Mouse (Mus musculus) thymus, adult 2 months (tissue): Measurements from ENCODE around the gene Msrb2. TPM values are rescaled to one million over a fixed set of nuclear protein-coding genes. Genes with fewer than 3 reads are reported as not detected.

Experiments used
- DNase-seq: peaks from one replicate; pipeline ENCODE4 v3.0.0; 2021
- H3K27ac ChIP-seq: fragments of 200-500 bp; 2 replicates; pipeline ENCODE4 v1.5.1; 2012; ENCODE audit warnings: low read length, control low read depth; ENCODE audit not compliant: control insufficient read depth, insufficient read depth
- H3K27me3 ChIP-seq: fragments of 200-500 bp; 2 replicates; pipeline ENCODE4 v1.6.1; 2012; ENCODE audit warnings: mild to moderate bottlenecking, low read length, moderate library complexity, mixed read lengths; ENCODE audit not compliant: control insufficient read depth, insufficient read depth
- H3K36me3 ChIP-seq: fragments of 200-500 bp; 2 replicates; pipeline ENCODE4 v1.6.1; 2012; ENCODE audit warnings: mild to moderate bottlenecking, low read length, moderate library complexity; ENCODE audit not compliant: control insufficient read depth, insufficient read depth
- H3K4me1 ChIP-seq: fragments of 200-500 bp; replicated peaks from 2 replicates; pipeline ENCODE4 v1.6.1; 2012; ENCODE audit warnings: low read length; ENCODE audit not compliant: control insufficient read depth, insufficient read depth
- H3K4me3 ChIP-seq: fragments of 200-500 bp; 2 replicates; pipeline ENCODE4 v1.5.1; 2012; ENCODE audit warnings: mild to moderate bottlenecking, low read length, control low read depth, moderate library complexity; ENCODE audit not compliant: control insufficient read depth, insufficient read depth
- CTCF ChIP-seq: fragments of 200-500 bp; IDR thresholded peaks from 2 replicates; pipeline ENCODE4 v1.5.1; 2012; ENCODE audit warnings: mild to moderate bottlenecking, control low read depth, low read length, moderate library complexity, borderline replicate concordance; ENCODE audit not compliant: control insufficient read depth, poor library complexity, insufficient read depth; ENCODE audit errors: extremely low read depth
- POLR2A ChIP-seq: fragments of 200-500 bp; IDR thresholded peaks from 2 replicates; pipeline ENCODE4 v1.6.1; 2012; ENCODE audit warnings: mild to moderate bottlenecking, low read length, control low read depth, moderate library complexity; ENCODE audit not compliant: control insufficient read depth, poor library complexity, insufficient read depth; ENCODE audit errors: extremely low read depth
- WGBS: fragments of 180-500 bp; shearing (Covaris S2); methylation state at CpG from one replicate; pipeline ENCODE4 v1.1.7; 2018; 5-methylcytosine and 5-hydroxymethylcytosine counted together
- polyA plus RNA-seq: library from polyadenylated mRNA; depleted of rRNA; stranded (reverse); fragments of >200 nt; gene quantifications from 2 replicates; pipeline ENCODE4 v1.2.3, GENCODE M21; 2012

Gene Msrb2
- polyA plus RNA-seq, 1 experiment: 20.6 TPM

DNA sequence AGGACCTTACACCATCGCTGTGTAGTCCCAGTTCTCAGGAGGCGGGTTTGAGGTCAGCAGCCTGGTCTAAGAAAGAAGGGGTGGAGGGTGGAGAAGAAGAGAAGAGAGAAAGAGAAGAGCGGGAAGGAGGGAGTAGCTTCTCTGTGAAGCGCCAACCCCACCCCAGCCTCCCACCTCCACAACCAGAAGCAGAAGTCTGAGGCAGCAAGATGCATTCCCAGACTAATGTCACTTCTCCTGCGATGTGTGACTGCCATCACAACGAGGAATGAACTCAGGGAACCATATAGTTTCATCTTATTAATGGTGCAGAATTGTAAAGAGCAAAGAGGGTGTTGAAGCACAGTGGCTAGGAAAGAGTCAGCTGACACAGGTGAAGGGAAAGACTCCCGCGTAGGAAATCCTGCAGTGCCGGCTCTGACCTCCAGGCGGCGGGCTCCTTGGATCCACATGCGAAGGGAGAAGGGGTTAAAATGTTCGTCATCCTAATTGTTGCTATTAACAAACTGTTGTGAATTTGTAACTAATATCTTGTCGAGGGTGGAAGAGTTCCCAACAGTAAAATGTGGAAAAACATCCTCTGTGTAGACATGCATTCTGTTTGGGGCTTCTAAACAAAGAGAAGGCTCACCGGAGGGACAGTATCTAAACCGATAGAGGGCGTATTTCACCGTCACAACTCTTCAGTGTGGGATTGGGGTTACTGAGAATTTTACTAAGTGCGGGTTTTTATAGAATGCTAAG is 43.2 kb downstream of the Msrb2 start:
- Histone ChIP-seq H3K27me3 (no peaks in the 10 kb centered on the region), H3K4me3 (no peak overlapping the region), H3K27ac (no peak overlapping the region), H3K4me1 (no peaks in the 10 kb centered on the region), H3K36me3 (no peaks in the 10 kb centered on the region)
- WGBS: 21% methylated on average over 19 of the region's 19 CpGs
- peak; percentile 73 for DNase-seq
- TF ChIP-seq POLR2A (no peak), CTCF (peak; percentile 77; the same call in 1 of the 2 replicates)

- Histone ChIP-seq H3K27ac (no peak overlapping the region), H3K4me3 (no peak overlapping the region), H3K4me1 (no peaks in the 10 kb centered on the region), H3K36me3 (no peaks in the 10 kb centered on the region), H3K27me3 (no peaks in the 10 kb centered on the region)
- WGBS: 3% methylated on average over 6 of the region's 6 CpGs
- peak; percentile 39 for DNase-seq
- TF ChIP-seq CTCF (no peak), POLR2A (no peak)
Observed at GRCm38 (mm10) chr2:19415063-19415521, 43.9 kb downstream of the Msrb2 start.

DNA sequence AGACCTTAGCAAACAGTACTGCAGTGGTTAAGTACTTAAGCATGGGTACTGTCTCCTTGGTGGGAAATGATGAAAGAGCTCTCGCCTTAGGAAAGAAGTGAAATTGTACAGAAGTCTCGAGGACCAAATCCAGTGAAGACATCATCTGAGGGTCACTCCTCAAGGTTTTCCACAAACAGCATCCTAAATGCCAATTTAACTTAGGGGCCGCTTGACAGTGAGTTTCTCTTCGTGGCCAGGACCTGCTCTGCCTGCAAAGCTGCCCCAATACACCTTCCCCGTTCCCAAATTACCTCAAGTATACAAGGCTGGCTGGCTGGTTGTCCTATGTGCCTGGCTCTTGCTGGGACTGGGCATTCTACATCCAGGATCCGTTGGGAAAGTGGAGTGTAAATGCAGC is 44.8 kb downstream of the Msrb2 start:
- TF ChIP-seq CTCF (no peak), POLR2A (no peak)
- whole genome bisulfite sequencing: 70% methylated on average over 6 of the region's 6 CpGs
- Histone ChIP-seq H3K27me3 (no peaks in the 10 kb centered on the region), H3K36me3 (no peaks in the 10 kb centered on the region), H3K27ac (no peak overlapping the region), H3K4me1 (no peaks in the 10 kb centered on the region), H3K4me3 (no peak overlapping the region)
- no peak for DNase-seq

DNA sequence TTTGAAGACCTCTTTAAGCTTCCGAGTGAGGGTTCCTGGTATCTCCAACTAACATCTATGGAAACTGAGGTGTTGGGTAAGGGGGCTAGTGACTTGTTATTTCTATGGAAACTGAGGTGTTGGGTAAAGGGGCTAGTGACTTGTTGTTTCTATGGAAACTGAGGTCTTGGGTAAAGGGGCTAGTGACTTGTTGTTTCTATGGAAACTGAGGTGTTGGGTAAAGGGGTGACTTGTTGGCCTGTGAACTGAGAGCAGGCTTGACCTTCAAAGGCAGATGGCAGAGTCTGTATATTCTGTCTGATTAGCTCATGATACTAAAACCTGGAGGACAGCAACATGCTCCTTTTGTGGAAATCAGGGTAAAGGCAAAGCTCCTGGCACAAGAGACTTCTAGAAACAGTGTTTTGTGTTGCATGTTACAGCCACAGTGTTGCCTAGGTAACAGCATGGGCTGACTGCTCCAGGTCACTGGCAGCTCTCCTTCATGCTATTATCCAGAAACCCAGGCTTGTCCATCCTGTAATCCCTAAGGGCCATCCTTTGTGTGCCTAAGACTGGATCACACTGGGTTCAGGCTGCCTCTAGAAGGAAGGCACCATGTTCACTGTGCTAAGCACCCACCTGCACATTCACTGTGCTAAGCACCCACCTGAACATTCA is 48.6 kb downstream of the Msrb2 start:
- DNase-seq: no peak
- H3K27ac ChIP-seq: no peak overlapping the region
- H3K27me3 ChIP-seq: no peaks in the 10 kb centered on the region
- 70% methylated on average over 1 of the region's 1 CpGs for WGBS
- no peaks in the 10 kb centered on the region for H3K36me3 ChIP-seq
- no peak overlapping the region for H3K4me3 ChIP-seq
- no peak for TF ChIP-seq CTCF
- no peak for TF ChIP-seq POLR2A
- no peaks in the 10 kb centered on the region for H3K4me1 ChIP-seq

DNA sequence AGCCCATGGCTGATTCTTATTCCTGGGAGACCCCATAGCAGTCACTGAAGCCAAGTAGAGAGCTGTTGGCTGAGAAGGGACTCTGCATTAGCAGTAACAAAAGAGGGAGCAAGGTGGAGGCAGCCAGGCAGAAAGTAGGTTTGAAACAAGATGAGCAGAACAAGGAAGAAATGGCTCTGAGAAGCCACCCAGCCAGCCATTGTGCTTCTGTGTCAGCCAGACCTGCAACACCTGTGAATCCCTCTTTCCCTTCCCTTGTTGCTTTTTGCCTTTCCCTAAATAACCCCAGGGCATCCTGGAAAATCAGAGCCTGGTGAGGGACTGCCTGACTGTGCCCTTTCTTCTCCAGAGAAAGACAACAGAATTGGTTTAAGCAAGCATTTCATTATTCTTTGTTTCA is 51.0 kb downstream of the Msrb2 start:
- Histone ChIP-seq H3K4me1 (no peaks in the 10 kb centered on the region), H3K4me3 (no peak overlapping the region), H3K36me3 (no peaks in the 10 kb centered on the region), H3K27me3 (no peaks in the 10 kb centered on the region), H3K27ac (no peak overlapping the region)
- DNase-seq: no peak
- no peak for TF ChIP-seq POLR2A
- no peak for TF ChIP-seq CTCF

GRCm38 (mm10) chr2:19423086-19423485 is 51.8 kb downstream of the Msrb2 start:
- Histone ChIP-seq H3K27ac (no peak overlapping the region), H3K4me3 (no peak overlapping the region), H3K4me1 (no peaks in the 10 kb centered on the region), H3K36me3 (no peaks in the 10 kb centered on the region), H3K27me3 (no peaks in the 10 kb centered on the region)
- no peak for TF ChIP-seq CTCF
- TF ChIP-seq POLR2A: no peak
- WGBS: 80% methylated on average over 6 of the region's 6 CpGs
- no peak for DNase-seq
